Mouse (Mus musculus) lung, postnatal 0 days (tissue): ENCODE measurements around the gene Myoc.

Experiments
- CTCF ChIP-seq: IDR thresholded peaks from 2 replicates; pipeline ENCODE4 v1.5.1; 2016; ENCODE audit warnings: antibody characterized with exemption, mild to moderate bottlenecking
- EP300 ChIP-seq: IDR thresholded peaks from 2 replicates; pipeline ENCODE4 v1.6.1; 2016; ENCODE audit warnings: antibody characterized with exemption, mild to moderate bottlenecking, control low read depth

GRCm38 (mm10) chr1:162643752-162644151 is 4.8 kb downstream of the Myoc start:
- TF ChIP-seq CTCF (no peak), EP300 (no peak)
